Mouse (Mus musculus) 3134 (cell line): ENCODE results near the gene Pde2a.

Source experiments
- DNase-seq: peaks from one replicate; pipeline ENCODE4 v3.0.0-alpha.2; 2011; ENCODE audit warnings: low spot score; ENCODE audit not compliant: insufficient read length; ENCODE audit errors: extremely low read depth

The Pde2a gene

DNA sequence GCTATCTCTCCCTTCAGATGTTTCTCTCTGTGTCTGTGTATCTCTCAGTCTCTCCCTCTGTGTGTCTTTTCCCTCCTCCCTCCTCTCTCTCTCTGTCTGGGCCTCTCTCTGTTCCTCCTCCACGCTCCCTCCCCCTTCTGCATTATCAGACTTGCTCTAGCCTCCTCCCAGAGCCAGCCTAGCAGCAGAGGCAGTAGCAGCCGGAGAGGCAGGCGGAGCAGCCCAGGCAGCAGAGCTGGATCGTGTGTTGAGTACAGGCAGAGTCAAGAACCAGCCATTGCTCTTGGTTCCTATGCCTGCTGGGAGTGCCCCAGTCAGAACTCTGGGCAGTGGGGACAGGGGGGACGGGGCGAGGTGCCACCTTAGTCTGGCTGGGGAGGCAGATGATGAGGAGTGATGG, at the start of gene Pde2a:
Gene Pde2a (plus strand): TSS at position 163 of the 400 bp plus-strand sequence.
- no peak for DNase-seq

GRCm38 (mm10) chr7:101373082-101373481, 48.4 kb upstream of the Pde2a start:
- no peak for DNase-seq

DNA sequence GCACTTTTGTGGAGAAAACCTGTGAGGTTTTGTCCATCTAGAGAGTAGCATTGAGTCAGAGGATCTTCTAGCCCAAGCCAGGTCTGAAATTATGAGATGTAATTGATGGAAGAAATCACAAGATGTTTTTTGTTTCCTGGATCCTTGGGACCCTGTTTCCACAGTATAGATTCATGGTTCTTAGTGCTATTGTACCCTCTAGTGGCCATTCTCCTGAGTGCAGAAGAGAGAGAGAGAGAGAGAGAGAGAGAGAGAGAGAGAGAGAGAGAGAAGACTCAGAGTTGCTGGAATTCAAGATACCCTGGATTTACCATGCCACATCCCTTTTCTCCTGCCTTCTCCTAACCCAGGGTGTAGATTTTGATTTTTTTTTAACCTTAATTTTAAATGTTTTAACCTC, 47.3 kb upstream of the Pde2a start:
- DNase-seq, result no peak

DNA sequence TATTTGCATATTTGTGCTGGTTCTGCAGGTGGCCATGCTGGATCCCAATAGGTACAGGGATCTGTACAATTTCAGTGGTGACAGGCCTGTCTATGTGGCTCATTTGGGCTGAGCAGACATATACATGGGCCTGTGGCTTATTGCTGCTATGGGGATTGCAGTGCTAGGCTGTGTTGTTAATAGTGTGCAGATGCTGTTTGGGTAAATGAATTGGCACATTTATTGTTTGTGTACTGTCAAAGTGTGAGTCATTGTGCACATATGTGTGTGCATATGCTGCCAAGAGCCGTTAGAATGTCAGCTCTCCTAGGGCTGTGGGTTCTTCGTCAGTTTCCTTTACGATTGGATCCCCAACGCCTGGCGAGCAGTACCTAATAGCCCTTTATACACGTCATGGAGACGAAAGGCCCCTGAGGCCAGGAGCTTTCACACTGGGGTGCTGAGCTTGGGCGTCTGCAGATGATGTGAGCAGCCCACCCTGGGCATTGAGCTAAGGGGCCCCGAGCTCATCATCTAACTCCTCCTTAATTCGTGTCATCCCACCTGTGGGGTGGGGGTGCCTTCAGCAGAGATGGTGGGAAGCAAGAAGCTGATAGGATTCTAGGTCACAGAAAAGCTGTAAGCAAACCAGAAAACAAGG, 44.7 kb upstream of the Pde2a start:
- no peak for DNase-seq

DNA sequence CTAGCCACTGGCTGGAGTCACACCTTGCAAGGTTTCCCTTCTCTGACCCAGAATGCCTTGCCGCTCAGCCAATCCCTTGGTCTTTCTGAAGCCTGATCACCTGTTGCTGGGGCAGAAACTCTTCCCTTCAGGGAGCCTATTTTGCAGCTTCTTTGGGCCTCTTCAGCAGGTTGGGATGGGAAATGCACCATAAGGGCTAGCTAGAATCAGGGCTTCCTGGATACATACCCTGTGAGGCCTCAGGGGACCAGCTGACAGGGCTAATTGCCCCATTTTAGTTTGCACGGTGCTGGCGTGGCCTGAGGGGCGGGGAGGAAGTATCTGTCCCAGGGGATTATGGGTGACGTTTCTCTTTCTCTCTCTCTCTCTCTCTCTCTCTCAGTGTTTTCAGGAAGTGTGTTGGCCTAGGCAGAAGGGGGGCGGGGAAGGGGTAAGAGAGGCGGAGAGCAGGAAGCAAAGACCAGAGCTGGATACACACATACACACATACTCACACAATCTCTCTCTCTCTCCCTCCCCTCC, 43.7 kb upstream of the Pde2a start:
- peak; percentile 70 for DNase-seq

GRCm38 (mm10) chr7:101378285-101378684, 43.2 kb upstream of the Pde2a start:
- DNase-seq, result no peak

- no peak for DNase-seq
These were observed 42.6 kb upstream of the Pde2a start for GRCm38 (mm10) chr7:101378796-101379465.

DNA sequence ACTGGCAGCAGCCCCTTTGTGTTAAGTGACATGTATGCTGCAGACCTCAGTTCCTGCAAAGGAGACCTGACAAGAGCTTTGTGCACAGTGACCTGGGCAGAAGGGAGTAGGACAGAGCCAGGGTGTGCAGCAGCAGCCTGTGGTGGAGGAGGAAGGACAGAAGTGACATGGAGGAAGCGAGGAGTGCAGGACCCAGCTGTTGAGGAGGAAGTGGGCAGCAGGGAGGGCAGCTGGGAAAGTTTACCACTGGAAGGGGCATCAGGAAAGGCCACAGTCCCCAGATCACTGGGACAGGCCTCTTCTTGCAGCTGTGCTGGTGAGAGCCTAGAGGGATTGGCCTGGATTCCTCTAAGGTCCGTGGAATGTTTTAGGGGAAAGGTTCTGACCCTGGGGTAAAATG, 41.8 kb upstream of the Pde2a start:
- no peak for DNase-seq

DNA sequence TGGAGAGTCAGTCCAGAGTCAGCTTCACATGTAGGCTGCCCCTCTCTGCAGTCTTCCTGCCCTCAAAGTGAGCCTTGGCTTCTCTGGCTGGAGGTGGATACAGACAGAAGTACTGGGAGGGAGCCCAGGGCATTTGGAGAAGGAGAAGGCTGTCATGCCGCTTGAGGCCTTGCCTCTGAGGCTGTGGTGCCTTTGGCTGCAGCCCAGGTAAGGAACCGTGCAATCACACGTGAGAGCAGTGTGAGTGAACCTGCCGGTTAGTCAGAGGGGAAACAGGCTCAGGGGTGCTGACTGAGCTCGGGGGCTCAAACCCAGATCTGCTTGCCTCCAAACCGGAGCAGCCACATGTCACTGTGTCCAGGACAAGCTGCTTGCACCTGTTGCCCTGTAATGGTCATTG, 40.0 kb upstream of the Pde2a start:
- DNase-seq, result no peak

- no peak for DNase-seq
These were observed 39.1 kb upstream of the Pde2a start for GRCm38 (mm10) chr7:101382378-101382777.

DNA sequence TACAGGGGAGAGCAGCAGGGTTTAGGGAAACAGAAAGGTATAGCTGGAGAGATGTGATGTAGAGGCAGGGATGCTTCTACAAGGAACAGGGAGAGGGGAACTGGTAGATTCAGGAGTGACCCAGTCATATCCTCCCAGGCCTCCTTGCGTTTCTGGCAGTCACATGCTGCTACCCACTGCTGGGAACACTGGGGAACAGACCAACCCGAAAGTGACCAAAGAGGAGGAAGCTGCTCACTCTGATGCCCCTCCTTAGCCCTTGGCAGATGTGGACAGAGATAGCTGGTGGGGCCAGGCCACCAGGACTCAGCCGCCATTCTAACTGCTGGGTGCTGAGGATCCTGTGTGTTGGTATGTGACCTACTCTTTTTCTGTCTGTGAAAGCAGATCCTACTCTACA, 37.7 kb upstream of the Pde2a start:
- DNase-seq, result no peak

- DNase-seq, result no peak
These were observed 36.6 kb upstream of the Pde2a start for GRCm38 (mm10) chr7:101384931-101385330.

DNA sequence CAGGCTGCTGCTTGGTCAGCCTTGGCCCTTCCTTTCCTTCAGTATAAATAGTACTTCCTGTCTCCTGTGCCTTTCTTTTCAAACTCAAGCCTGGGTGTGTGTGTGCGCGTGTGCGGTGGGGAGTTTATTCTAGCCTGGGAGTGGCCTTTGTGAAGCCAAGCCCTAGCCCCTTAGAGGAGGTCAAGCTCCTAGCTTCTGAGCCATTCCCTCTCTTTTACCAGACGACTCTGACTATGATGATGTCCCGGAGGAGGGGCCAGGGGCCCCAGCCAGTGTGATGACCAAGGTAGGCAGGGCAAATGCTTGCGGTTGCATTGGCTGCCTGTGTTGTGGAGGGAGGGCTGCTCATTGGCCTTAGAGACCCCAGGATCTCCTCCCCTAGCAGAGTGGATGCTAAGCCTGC, 36.2 kb upstream of the Pde2a start:
- no peak for DNase-seq

DNA sequence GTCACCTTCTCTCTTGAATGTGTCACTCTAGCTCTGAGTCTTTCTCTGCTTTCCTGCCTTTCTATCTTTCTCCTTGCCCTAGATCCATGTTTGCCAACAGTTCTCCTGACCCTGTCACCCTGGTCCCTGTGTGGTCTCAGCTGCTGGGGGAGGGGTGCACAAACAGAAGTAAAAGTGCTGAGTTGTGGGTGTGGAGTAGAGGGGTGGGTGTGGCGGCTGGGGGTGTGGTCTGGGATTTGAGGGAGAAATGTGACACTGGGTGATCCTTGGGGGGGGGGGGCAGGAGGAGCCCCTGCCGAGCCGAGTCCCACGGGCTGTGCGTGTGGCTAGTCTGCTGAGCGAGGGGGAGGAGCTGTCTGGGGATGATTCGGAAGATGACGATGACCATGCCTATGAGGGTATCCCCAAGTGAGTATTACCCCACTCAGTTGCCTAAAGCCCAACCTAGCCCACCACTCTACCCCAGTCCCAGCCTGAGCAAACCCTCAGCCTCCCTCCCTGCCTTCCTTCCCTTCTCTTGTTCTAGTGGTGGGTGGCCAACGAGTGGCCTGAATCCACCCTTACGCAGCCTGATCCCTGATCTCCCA, 35.5 kb upstream of the Pde2a start:
- no peak for DNase-seq

GRCm38 (mm10) chr7:101389256-101389655, 32.2 kb upstream of the Pde2a start:
- DNase-seq, result no peak

DNA sequence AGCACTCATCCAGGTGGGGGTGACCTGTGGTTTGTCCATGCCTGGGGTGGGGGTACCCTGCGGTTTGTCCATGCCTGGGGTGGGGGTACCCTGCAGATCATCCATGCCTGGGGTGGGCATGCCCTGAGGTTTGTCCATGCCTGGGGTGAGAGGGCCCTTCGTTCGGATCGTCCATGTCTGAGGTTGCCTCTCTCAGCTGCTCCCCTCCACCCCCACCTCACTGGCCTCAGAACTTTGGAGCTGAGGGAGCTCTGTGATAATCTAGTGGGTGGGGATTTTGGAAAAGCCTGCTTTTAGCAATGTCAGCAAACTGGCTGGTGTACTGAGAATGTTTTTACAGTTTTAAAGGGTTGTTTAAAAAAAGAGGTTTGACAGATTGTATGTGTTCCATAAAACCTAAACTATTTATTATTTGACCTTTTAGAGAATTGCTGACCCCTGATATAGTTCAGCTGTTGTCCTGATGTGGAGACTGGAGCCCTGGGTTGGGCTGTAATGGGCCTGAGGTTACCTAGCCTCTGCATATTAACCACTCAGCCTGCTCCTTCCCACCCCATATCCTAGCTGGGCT, 29.5 kb upstream of the Pde2a start:
- DNase-seq, result no peak

- DNase-seq, result no peak
These were observed 28.5 kb upstream of the Pde2a start for GRCm38 (mm10) chr7:101393015-101393414.

DNA sequence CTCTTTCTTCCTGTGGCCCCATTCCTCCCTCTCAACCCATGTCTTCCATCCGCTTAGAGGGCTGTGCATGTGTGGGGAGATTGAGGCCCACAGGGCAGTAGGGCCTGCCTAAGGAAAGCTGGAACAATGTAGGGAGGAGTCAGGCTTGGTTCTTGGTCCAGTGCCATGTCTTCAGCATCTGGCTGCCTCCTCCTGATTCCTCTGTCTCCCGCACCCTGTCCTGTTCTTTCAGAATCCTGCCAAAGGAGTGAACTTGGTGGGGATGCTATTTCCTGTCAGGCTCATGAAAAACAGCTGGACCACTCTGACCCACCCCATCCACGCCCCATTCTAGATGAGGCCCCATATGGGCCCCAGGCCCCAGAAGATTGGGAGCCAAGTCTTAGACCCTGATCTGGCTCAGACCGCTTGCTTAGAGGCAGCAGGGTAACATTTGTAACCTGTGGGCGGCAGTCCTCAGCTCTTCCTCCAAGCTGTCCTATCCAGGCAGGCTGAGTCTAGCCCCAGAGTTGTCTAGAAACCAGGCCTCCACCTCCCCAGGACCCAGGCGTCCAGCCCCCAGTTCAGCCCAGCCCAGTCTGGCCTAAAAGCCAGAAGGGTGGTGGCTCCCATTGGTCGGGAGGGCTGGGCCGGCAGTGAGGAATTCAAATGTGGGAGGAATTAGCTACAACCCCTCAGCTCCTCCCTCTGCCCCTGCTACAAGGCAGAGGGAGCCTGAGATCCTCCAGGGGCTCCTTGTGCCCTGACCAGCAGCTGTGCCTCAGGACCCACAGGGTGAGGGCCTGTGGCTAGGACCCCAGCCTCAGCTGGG, 27.6 kb upstream of the Pde2a start:
- DNase-seq, result no peak

- DNase-seq, result no peak
These were observed 26.9 kb upstream of the Pde2a start for GRCm38 (mm10) chr7:101394569-101394968.

GRCm38 (mm10) chr7:101395471-101395870, 26.0 kb upstream of the Pde2a start:
- DNase-seq, result no peak

DNA sequence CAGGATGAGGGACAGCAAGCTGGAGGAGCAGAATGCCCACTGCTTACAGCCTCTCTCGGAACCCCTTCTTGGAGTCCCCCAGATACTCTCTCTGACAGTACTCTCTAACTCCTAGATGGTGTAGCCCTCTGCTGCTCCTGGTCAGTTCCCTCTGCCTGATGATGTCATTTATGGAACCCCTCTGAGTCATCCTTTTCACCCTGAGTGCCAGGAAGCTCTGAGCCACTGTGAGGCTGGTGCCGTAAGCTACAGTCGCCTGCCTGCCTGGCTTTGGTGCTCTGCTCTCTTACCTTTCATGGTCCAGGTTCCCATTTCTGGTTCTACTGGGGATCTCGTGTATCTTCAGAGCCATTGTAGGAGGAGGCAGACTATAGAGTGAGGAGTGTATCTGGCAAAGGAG, 24.3 kb upstream of the Pde2a start:
- peak; percentile 50 for DNase-seq
